Mouse (Mus musculus) heart, adult 11 months (tissue): ENCODE data around the gene Kctd11.

Experiments
- DNase-seq: peaks from one replicate; pipeline ENCODE4 v3.0.0; 2022

Gene Kctd11

GRCm38 (mm10) chr11:69912716-69913530 is 31.7 kb upstream of the Kctd11 start:
- DNase-seq = peak; percentile 93

- DNase-seq = peak; percentile 90
Observed at GRCm38 (mm10) chr11:69911701-69912100, 30.5 kb upstream of the Kctd11 start.

GRCm38 (mm10) chr11:69910781-69911560 is 29.8 kb upstream of the Kctd11 start:
- peak; percentile 87 for DNase-seq

DNA sequence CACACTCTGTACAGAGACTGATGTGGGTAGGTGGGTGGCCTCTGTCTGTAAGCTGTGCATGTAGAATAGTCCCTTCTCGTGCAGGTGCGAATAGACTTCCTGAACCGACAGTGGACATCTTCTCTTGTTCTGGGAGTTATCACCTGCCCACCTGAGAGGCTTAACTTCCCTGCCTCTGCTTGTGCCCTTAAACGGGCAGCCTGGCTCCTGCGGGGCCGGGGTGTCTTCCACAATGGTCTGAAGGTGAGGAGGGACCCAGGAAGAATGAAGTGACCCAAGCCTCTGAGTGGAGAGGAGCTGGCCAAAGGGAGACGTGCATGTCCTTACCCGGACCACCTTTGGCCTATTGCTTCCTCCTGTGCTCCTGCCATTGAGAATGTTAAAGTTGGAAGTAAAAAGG is 29.0 kb upstream of the Kctd11 start:
- peak; percentile 89 for DNase-seq

DNA sequence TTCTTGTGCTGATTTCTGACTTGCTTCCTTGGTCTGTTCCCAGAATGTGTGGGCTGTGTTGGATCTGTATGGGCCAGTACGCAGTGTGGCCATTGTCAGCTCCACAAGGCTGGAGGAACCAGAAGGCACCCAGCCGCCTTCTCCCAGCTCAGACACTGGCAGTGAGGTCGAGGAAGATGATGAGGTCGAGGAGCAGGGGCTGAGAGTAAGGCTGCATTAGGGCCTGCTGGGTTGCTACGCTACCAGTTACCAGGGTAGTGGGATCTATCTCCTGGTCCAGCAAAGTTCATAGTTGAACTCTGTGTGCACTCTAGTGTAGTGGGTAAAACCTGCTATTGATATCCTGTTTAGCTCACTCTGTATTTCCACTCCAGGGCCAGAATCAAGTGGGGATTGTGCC is 28.0 kb upstream of the Kctd11 start:
- peak; percentile 87 for DNase-seq

- peak; percentile 87 for DNase-seq
Observed at GRCm38 (mm10) chr11:69908645-69909044, 27.4 kb upstream of the Kctd11 start.

DNA sequence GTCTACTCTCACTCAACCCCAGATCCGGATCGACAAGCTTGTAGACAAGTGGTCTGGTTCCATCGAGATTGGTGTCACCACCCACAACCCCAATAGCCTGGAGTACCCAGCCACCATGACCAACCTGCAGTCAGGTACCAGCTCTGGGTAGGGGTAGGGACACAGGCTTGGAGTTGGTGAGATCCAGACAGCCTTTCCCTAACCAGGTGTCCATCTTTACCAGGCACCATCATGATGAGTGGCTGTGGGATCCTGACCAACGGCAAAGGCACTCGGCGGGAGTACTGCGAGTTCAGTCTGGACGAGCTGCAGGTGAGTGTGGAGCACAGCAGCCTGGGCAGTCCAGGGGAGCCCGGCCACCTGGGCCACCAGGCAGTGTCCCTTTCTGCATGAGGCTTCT is 23.1 kb upstream of the Kctd11 start:
- peak; percentile 91 for DNase-seq

GRCm38 (mm10) chr11:69902972-69903371 is 21.8 kb upstream of the Kctd11 start:
- peak; percentile 94 for DNase-seq

DNA sequence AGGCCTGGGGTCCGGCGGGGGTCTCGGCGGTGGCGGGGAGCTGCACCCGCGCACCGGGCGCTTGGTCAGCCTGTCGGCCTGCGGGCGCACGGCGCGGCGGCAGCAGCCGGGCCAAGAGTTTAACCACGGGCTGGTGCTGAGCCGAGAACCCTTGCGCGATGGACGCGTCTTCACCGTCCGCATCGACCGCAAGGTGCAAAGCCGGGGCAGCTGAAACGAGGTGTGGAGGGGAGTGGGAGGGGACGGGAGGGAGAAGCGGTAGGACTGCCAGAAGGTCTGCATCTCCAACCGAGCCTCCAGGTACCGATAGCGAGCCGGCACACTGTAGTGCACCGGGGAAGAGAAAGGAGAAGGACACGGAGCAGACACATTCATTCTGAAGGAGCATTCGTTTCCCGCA is 20.8 kb upstream of the Kctd11 start:
- DNase-seq = no peak

DNA sequence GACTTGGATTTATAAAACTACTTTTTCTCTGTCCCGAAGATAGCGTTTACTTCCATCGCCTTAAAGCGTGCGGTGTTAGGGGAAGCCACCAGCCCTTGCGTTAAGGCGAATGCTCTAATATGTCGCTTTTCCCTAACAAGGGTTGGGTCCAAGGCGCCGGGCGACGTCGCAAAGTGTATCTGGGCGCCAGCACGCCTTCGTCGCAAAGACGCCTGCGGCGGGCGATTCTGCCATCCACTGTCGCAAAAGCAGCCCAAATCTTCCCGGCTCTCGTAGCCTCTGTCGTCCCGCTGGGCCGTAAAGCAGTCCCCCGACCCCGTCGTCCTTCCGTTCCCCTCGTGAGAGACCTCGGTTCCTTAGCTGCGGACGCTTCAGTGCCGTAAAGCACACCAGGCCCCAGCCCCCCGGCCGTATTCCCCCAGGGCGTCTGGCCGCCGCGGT is 20.2 kb upstream of the Kctd11 start:
- peak; percentile 100 for DNase-seq

- peak; percentile 100 for DNase-seq
Observed at GRCm38 (mm10) chr11:69900471-69901405, 19.5 kb upstream of the Kctd11 start, which contains the start of the genes 2810408A11Rik and Neurl4. Gene 2810408A11Rik, minus strand, starts transcription at chr11:69900987. Gene Neurl4, plus strand, starts transcription at chr11:69901072.

- DNase-seq = no peak
Observed at GRCm38 (mm10) chr11:69899870-69900269, 18.7 kb upstream of the Kctd11 start.

GRCm38 (mm10) chr11:69895291-69895690 is 14.1 kb upstream of the Kctd11 start, which contains the start of gene Acap1:
Gene Acap1, minus strand, starts transcription at chr11:69895539.
- DNase-seq = peak; percentile 87

DNA sequence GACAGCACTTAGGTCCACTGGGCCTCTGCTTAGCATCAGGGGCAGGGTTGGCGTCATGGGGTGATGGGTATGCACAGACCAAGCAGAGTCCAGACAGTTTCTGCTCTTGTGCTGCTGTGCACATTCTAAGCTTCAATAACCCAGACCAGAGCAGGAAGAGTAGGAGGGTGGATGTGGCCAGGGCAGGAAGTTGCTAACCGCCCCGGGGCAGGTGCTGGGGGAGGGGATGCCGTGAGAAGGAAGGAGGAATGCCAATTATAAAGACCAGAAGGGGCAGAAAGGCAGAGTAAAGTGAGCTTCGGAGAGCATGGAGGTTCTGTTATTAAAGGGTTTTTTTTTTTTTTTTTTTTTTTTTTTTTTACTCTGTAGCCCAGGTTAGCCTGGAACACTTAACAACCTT is 13.5 kb upstream of the Kctd11 start:
- DNase-seq = peak; percentile 90

DNA sequence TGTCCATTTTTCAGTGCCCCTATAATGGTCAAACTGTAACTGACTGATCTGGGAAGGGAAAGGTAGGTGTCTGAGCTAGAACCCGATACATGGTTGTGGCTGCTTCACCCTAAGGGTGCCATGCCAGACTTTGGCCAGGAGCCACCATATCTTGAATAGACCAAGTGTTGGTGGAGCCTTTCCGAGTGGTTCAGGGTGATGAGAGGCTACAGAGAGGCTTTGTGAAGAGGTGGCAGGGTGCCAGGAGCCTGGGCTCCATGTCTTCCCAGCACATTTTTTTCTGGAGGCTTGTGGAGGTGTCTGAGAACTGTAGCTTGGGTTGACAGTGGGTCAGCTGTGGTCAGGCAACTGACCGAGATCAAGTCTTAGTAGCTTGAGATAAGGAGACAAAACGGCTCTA is 10.3 kb upstream of the Kctd11 start:
- DNase-seq = peak; percentile 88

GRCm38 (mm10) chr11:69886907-69887635 is 5.9 kb upstream of the Kctd11 start:
- no peak for DNase-seq

- DNase-seq = no peak
Observed at GRCm38 (mm10) chr11:69884663-69885062, 3.5 kb upstream of the Kctd11 start.

DNA sequence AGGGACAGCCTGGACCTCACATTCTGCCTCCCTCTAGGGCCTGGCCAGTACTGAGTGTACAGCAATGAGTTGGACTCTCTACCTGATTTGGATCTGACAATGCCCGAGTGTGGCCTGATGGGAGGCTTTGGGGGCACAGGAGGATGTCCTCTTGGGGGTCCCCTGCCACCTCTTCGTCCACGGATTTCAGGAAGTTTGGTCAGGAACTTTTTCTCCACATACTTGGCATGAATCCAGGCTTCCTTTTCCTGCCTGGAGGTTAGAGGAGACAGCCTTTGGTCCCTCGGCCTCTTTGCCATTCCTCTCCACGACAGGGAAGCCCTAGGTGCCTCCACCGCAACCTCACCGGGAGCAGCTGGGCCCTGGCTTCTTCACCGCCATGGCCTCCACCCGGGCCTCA is 3.0 kb upstream of the Kctd11 start:
- DNase-seq = no peak

GRCm38 (mm10) chr11:69883527-69884151 is 2.4 kb upstream of the Kctd11 start:
- DNase-seq = peak; percentile 93

DNA sequence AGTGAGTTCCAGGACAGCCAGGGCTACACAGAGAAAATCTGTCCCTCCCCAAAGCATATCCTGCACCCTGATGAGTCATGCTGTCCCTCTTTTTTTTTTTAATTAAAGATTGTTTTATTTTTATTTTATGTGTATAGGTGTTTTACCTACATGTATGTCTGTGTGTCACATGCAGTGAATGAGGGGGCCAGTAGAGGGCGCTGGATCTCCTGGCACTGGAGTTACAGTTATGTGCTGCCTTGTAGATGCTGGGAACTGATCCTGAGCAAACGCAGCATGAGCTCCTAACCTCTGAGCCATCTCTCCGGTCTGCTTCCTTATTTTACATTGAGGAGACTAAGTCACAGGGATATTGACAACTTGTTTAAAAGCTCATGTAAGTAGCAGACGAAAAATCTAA is 1.9 kb upstream of the Kctd11 start:
- DNase-seq = peak; percentile 90
